Mouse (Mus musculus) intestine, embryonic 15.5 days (tissue): Measurements from ENCODE around the gene Shkbp1. TPM values are rescaled to one million over a fixed set of nuclear protein-coding genes. Genes with fewer than 3 reads are reported as not detected.
A peak's percentile ranks its signal among the peaks of the same experiment; 100 is the strongest.

Experiments
- ATAC-seq: fragments of 200-750 bp; cut with Nextera tagmentation; 2 replicates; pipeline ENCODE4 v1.8.0; 2017; ENCODE audit warnings: moderate TSS enrichment, moderate library complexity
- H3K27ac ChIP-seq: fragments of 300-500 bp; sonication (generic); 2 replicates; pipeline ENCODE4 v1.5.1; 2015; ENCODE audit warnings: mild to moderate bottlenecking, inconsistent platforms
- H3K27me3 ChIP-seq: fragments of 300-500 bp; sonication (generic); replicated peaks from 2 replicates; pipeline ENCODE4 v1.6.1; 2015; ENCODE audit warnings: inconsistent platforms
- H3K36me3 ChIP-seq: fragments of 300-500 bp; sonication (generic); 2 replicates; pipeline ENCODE4 v1.6.1; 2015; ENCODE audit warnings: inconsistent platforms
- H3K4me1 ChIP-seq: fragments of 300-500 bp; sonication (generic); replicated peaks from 2 replicates; pipeline ENCODE4 v1.6.1; 2015; ENCODE audit warnings: inconsistent platforms
- H3K4me2 ChIP-seq: fragments of 300-500 bp; sonication (generic); replicated peaks from 2 replicates; pipeline ENCODE4 v1.6.1; 2015; ENCODE audit warnings: mild to moderate bottlenecking, inconsistent platforms
- H3K4me3 ChIP-seq: fragments of 300-500 bp; sonication (generic); replicated peaks from 2 replicates; pipeline ENCODE4 v1.5.1; 2015; ENCODE audit warnings: inconsistent platforms
- H3K9ac ChIP-seq: fragments of 300-500 bp; sonication (generic); 2 replicates; pipeline ENCODE4 v1.6.1; 2015; ENCODE audit warnings: inconsistent platforms
- H3K9me3 ChIP-seq: fragments of 300-500 bp; sonication (generic); 2 replicates; pipeline ENCODE4 v1.6.1; 2016; ENCODE audit warnings: inconsistent platforms
- WGBS: fragments of 180-500 bp; shearing (Covaris S2); methylation state at CpG from one replicate; pipeline ENCODE4 v1.1.7; 2015; 5-methylcytosine and 5-hydroxymethylcytosine counted together
- polyA plus RNA-seq: library from polyadenylated mRNA; unstranded; fragments of >200 nt; fragmentation: Nextera tagmentation; extraction: Ambion mirVana; gene quantifications from 2 replicates; pipeline ENCODE4 v1.2.1, GENCODE M21; 2015

The Shkbp1 gene
- polyA plus RNA-seq, 1 experiment from 2014 or later = 35.0 TPM

GRCm38 (mm10) chr7:27329981-27330380 is 25.8 kb downstream of the Shkbp1 start:
- WGBS = 25% methylated on average over 17 of the region's 17 CpGs
- Histone ChIP-seq H3K4me2 (peak overlapping the region; percentile 92), H3K9me3 (no peaks in the 10 kb centered on the region), H3K9ac (no peak overlapping the region), H3K4me1 (peaks cover 56% of the 10 kb centered on the region), H3K27me3 (peaks cover 56% of the 10 kb centered on the region), H3K36me3 (no peaks in the 10 kb centered on the region), H3K27ac (no peak overlapping the region), H3K4me3 (peak overlapping the region; percentile 64; the same call in 1 of the 2 replicates)
- no peak for ATAC-seq

- 7% methylated on average over 45 of the region's 45 CpGs for WGBS
- peak; percentile 9; the same call in 1 of the 2 replicates for ATAC-seq
- peak overlapping the region; percentile 92 for H3K4me2 ChIP-seq
- no peaks in the 10 kb centered on the region for H3K9me3 ChIP-seq
- H3K4me1 ChIP-seq = peaks cover 52% of the 10 kb centered on the region
- peaks cover 52% of the 10 kb centered on the region for H3K27me3 ChIP-seq
- H3K36me3 ChIP-seq = no peaks in the 10 kb centered on the region
- no peak overlapping the region for H3K27ac ChIP-seq
- H3K4me3 ChIP-seq = peak overlapping the region; percentile 25; the same call in 1 of the 2 replicates
- no peak overlapping the region for H3K9ac ChIP-seq
Measured at GRCm38 (mm10) chr7:27329326-27329947, 26.4 kb downstream of the Shkbp1 start.

GRCm38 (mm10) chr7:27328648-27329047 is 27.2 kb downstream of the Shkbp1 start:
- H3K4me1 ChIP-seq = peaks cover 44% of the 10 kb centered on the region
- H3K9ac ChIP-seq = no peak overlapping the region
- H3K36me3 ChIP-seq = 0 out of 2 replicates have a peak, but pooled peaks cover 2% of the 10 kb centered on the region
- ATAC-seq = no peak
- H3K4me3 ChIP-seq = no peak overlapping the region
- H3K27ac ChIP-seq = no peak overlapping the region
- H3K9me3 ChIP-seq = no peaks in the 10 kb centered on the region
- no peak overlapping the region for H3K4me2 ChIP-seq
- WGBS = 39% methylated on average over 16 of the region's 16 CpGs
- H3K27me3 ChIP-seq = peaks cover 44% of the 10 kb centered on the region

- Histone ChIP-seq H3K27ac (no peak overlapping the region), H3K4me2 (no peak overlapping the region), H3K9ac (no peak overlapping the region), H3K36me3 (peaks cover 6% of the 10 kb centered on the region; the same call in 1 of the 2 replicates), H3K9me3 (no peaks in the 10 kb centered on the region), H3K27me3 (peaks cover 39% of the 10 kb centered on the region), H3K4me1 (peaks cover 40% of the 10 kb centered on the region), H3K4me3 (no peak overlapping the region)
- no peak for ATAC-seq
- 84% methylated on average over 11 of the region's 11 CpGs for WGBS
Measured at GRCm38 (mm10) chr7:27328161-27328560, 27.7 kb downstream of the Shkbp1 start.

- H3K36me3 ChIP-seq = peaks cover 7% of the 10 kb centered on the region; the same call in 1 of the 2 replicates
- peaks cover 38% of the 10 kb centered on the region for H3K4me1 ChIP-seq
- no peak overlapping the region for H3K9ac ChIP-seq
- H3K9me3 ChIP-seq = no peaks in the 10 kb centered on the region
- no peak overlapping the region for H3K4me2 ChIP-seq
- H3K27ac ChIP-seq = no peak overlapping the region
- H3K4me3 ChIP-seq = no peak overlapping the region
- WGBS = 93% methylated on average over 8 of the region's 8 CpGs
- H3K27me3 ChIP-seq = peaks cover 33% of the 10 kb centered on the region
- no peak for ATAC-seq
Measured at GRCm38 (mm10) chr7:27327500-27327899, 28.3 kb downstream of the Shkbp1 start.

- Histone ChIP-seq H3K27ac (no peak overlapping the region), H3K4me1 (peaks cover 32% of the 10 kb centered on the region), H3K4me2 (peak overlapping the region; percentile 60), H3K9me3 (no peaks in the 10 kb centered on the region), H3K27me3 (peaks cover 25% of the 10 kb centered on the region), H3K4me3 (no peak overlapping the region), H3K9ac (no peak overlapping the region), H3K36me3 (peaks cover 7% of the 10 kb centered on the region; the same call in 1 of the 2 replicates)
- no peak for ATAC-seq
- 56% methylated on average over 34 of the region's 34 CpGs for WGBS
Measured at GRCm38 (mm10) chr7:27326101-27326880, 29.5 kb downstream of the Shkbp1 start.

- H3K4me2 ChIP-seq = peak overlapping the region; percentile 60
- H3K27me3 ChIP-seq = peaks cover 25% of the 10 kb centered on the region
- 12% methylated on average over 24 of the region's 24 CpGs for WGBS
- ATAC-seq = peak; percentile 41
- no peaks in the 10 kb centered on the region for H3K9me3 ChIP-seq
- H3K9ac ChIP-seq = peak overlapping the region; percentile 30; the same call in 1 of the 2 replicates
- peak overlapping the region; percentile 30 for H3K4me3 ChIP-seq
- H3K36me3 ChIP-seq = peaks cover 7% of the 10 kb centered on the region; the same call in 1 of the 2 replicates
- H3K27ac ChIP-seq = no peak overlapping the region
- peaks cover 27% of the 10 kb centered on the region for H3K4me1 ChIP-seq
Measured at GRCm38 (mm10) chr7:27325697-27326096, 30.1 kb downstream of the Shkbp1 start.

GRCm38 (mm10) chr7:27324928-27325327 is 30.9 kb downstream of the Shkbp1 start:
- Histone ChIP-seq H3K27ac (no peak overlapping the region), H3K4me1 (peaks cover 25% of the 10 kb centered on the region), H3K4me3 (no peak overlapping the region), H3K4me2 (no peak overlapping the region), H3K9me3 (no peaks in the 10 kb centered on the region), H3K36me3 (peaks cover 7% of the 10 kb centered on the region; the same call in 1 of the 2 replicates), H3K27me3 (peaks cover 25% of the 10 kb centered on the region), H3K9ac (no peak overlapping the region)
- no peak for ATAC-seq
- 57% methylated on average over 20 of the region's 20 CpGs for WGBS

GRCm38 (mm10) chr7:27324161-27324560 is 31.7 kb downstream of the Shkbp1 start:
- Histone ChIP-seq H3K27ac (no peak overlapping the region), H3K36me3 (peaks cover 7% of the 10 kb centered on the region; the same call in 1 of the 2 replicates), H3K4me1 (peaks cover 17% of the 10 kb centered on the region), H3K9me3 (no peaks in the 10 kb centered on the region), H3K4me3 (no peak overlapping the region), H3K4me2 (no peak overlapping the region), H3K9ac (no peak overlapping the region), H3K27me3 (peaks cover 25% of the 10 kb centered on the region)
- ATAC-seq = no peak
- WGBS = 95% methylated on average over 11 of the region's 11 CpGs

GRCm38 (mm10) chr7:27323001-27323400 is 32.8 kb downstream of the Shkbp1 start:
- H3K27me3 ChIP-seq = peaks cover 20% of the 10 kb centered on the region
- H3K4me1 ChIP-seq = peaks cover 12% of the 10 kb centered on the region
- H3K4me3 ChIP-seq = no peak overlapping the region
- no peak overlapping the region for H3K9ac ChIP-seq
- WGBS = 94% methylated on average over 5 of the region's 5 CpGs
- no peak for ATAC-seq
- peaks cover 7% of the 10 kb centered on the region; the same call in 1 of the 2 replicates for H3K36me3 ChIP-seq
- no peaks in the 10 kb centered on the region for H3K9me3 ChIP-seq
- H3K27ac ChIP-seq = no peak overlapping the region
- H3K4me2 ChIP-seq = no peak overlapping the region

- Histone ChIP-seq H3K27me3 (peaks cover 15% of the 10 kb centered on the region), H3K27ac (no peak overlapping the region), H3K9me3 (no peaks in the 10 kb centered on the region), H3K4me3 (no peak overlapping the region), H3K9ac (no peak overlapping the region), H3K4me2 (0 out of 2 replicates have a peak overlapping the region, but pooled peaks have one; percentile 9), H3K4me1 (peaks cover 12% of the 10 kb centered on the region), H3K36me3 (peaks cover 7% of the 10 kb centered on the region; the same call in 1 of the 2 replicates)
- ATAC-seq = no peak
- WGBS = 32% methylated on average over 13 of the region's 13 CpGs
Measured at GRCm38 (mm10) chr7:27322291-27322690, 33.5 kb downstream of the Shkbp1 start.

- ATAC-seq = no peak
- WGBS = 92% methylated on average over 22 of the region's 22 CpGs
- Histone ChIP-seq H3K9ac (no peak overlapping the region), H3K4me1 (no peaks in the 10 kb centered on the region), H3K4me2 (no peak overlapping the region), H3K4me3 (no peak overlapping the region), H3K27ac (no peak overlapping the region), H3K36me3 (peaks cover 9% of the 10 kb centered on the region; the same call in 1 of the 2 replicates), H3K9me3 (no peaks in the 10 kb centered on the region), H3K27me3 (no peaks in the 10 kb centered on the region)
Measured at GRCm38 (mm10) chr7:27319411-27319810, 36.4 kb downstream of the Shkbp1 start.
